Comparison of ENCODE assay signal across 22 mouse cellular contexts in genomic region chr7:57529954-57530353, GRCm38 (mm10). TPM values are rescaled to one million over a fixed set of nuclear protein-coding genes. Genes with fewer than 3 reads are reported as not detected.
"Had no signal": no experiment of that assay in that cellular context is flagged by ENCODE, and none has a peak within 500 bp of the region (broad histone marks: within the 10 kb centered on the region; RNA-seq: fewer than 3 reads in every experiment).

No protein-coding gene starts in this region.

- H3K27ac ChIP-seq: kidney, postnatal 0 days; limb, embryonic 10.5 days; limb, embryonic 13.5 days; liver, embryonic 12.5 days; liver, embryonic 15.5 days; lung, embryonic 15.5 days; midbrain, embryonic 10.5 days; midbrain, embryonic 13.5 days had no signal

- H3K4me1 ChIP-seq: limb, embryonic 10.5 days; limb, embryonic 13.5 days; liver, embryonic 12.5 days; liver, embryonic 15.5 days; lung, embryonic 15.5 days; megakaryocyte, embryonic 14.5 days; midbrain, embryonic 10.5 days; midbrain, embryonic 13.5 days had no signal

- H3K4me2 ChIP-seq: limb, embryonic 13.5 days; liver, embryonic 12.5 days; liver, embryonic 15.5 days; lung, embryonic 15.5 days; midbrain, embryonic 13.5 days had no signal

- H3K27me3 ChIP-seq: limb, embryonic 13.5 days; liver, embryonic 12.5 days; liver, embryonic 15.5 days; lung, embryonic 15.5 days; megakaryocyte, embryonic 14.5 days; midbrain, embryonic 13.5 days had no signal

- DNase-seq: kidney, postnatal 25 days; liver; lung, adult 18-20 months; lung, postnatal 10 days; lung, postnatal 36 days; thymus, adult 18-20 months; thymus, postnatal 36 days had no signal

- H3K4me3 ChIP-seq: limb, embryonic 10.5 days; limb, embryonic 13.5 days; liver, embryonic 12.5 days; liver, embryonic 15.5 days; lung, embryonic 15.5 days; megakaryocyte, embryonic 14.5 days; midbrain, embryonic 10.5 days; midbrain, embryonic 13.5 days; myocyte had no signal

- H3K36me3 ChIP-seq: limb, embryonic 10.5 days; limb, embryonic 13.5 days; liver, embryonic 12.5 days; liver, embryonic 15.5 days; lung, embryonic 15.5 days; midbrain, embryonic 10.5 days; midbrain, embryonic 13.5 days had no signal

- H3K9me3 ChIP-seq: limb, embryonic 10.5 days; limb, embryonic 13.5 days; liver, embryonic 12.5 days; liver, embryonic 15.5 days; lung, embryonic 15.5 days; midbrain, embryonic 10.5 days; midbrain, embryonic 13.5 days had no signal

- ATAC-seq: liver, embryonic 12.5 days; midbrain, embryonic 13.5 days; midbrain, embryonic 16.5 days had no signal

- H3K9ac ChIP-seq: limb, embryonic 13.5 days; liver, embryonic 12.5 days; liver, embryonic 15.5 days; lung, embryonic 15.5 days; midbrain, embryonic 13.5 days had no signal

RNA-seq across cellular contexts. Expression of gene Gabra5, which starts 20.1 kb away (rescaled TPM):
- total RNA-seq: monocyte, adult 5-6 weeks had no signal
- polyA plus RNA-seq: liver, embryonic 15.5 days; lung, embryonic 15.5 days; myocyte; small intestine, adult 2 months; spleen, adult 2 months; urinary bladder, adult 2 months had no signal
